20 mouse cellular contexts compared by ENCODE assay signal in genomic region chr13:112442867-112443529, GRCm38 (mm10). TPM values are rescaled to one million over a fixed set of nuclear protein-coding genes. Genes with fewer than 3 reads are reported as not detected.
DNase-seq lines count a peak whose midpoint lies in the region; ATAC-seq and TF ChIP-seq lines count a peak whose summit lies in the region.
"Had no signal": no experiment of that assay in that cellular context is flagged by ENCODE, and none has a peak within 500 bp of the region (broad histone marks: within the 10 kb centered on the region; RNA-seq: fewer than 3 reads in every experiment).

No protein-coding gene starts in this region.

- peak; percentile 30; the same call in 1 of the 2 replicates for ATAC-seq in common myeloid progenitor, adult 5-6 weeks (replicated peaks; ENCODE audit: low read depth, poor library complexity, severe bottlenecking)
- ATAC-seq in forebrain, embryonic 11.5 days (replicated peaks; ENCODE audit: low FRiP score): no peak
- ATAC-seq in hindbrain, embryonic 11.5 days (ENCODE audit: low FRiP score): no peak
- ATAC-seq: activated CD4-positive, CD25-positive, alpha-beta regulatory T cell, adult 4 months; forebrain, embryonic 15.5 days; intestine, embryonic 15.5 days had no signal

- H3K79me2 ChIP-seq in C2C12 (ENCODE audit: control insufficient read depth, insufficient read depth) (no peaks in the 10 kb centered on the region), macrophage (ENCODE audit: inconsistent target) (no peaks in the 10 kb centered on the region)

- no peaks in the 10 kb centered on the region for H3K27me3 ChIP-seq in C2C12 (ENCODE audit: control insufficient read depth, insufficient read depth, insufficient read length)
- no peaks in the 10 kb centered on the region for H3K27me3 ChIP-seq in forebrain, embryonic 11.5 days (ENCODE audit: control insufficient read depth, insufficient read depth, low read length)
- H3K27me3 ChIP-seq in forebrain, embryonic 10.5 days (ENCODE audit: poor library complexity, severe bottlenecking): no peaks in the 10 kb centered on the region
- no peaks in the 10 kb centered on the region for H3K27me3 ChIP-seq in hindbrain, embryonic 11.5 days (ENCODE audit: control insufficient read depth, insufficient read depth, low read length)
- H3K27me3 ChIP-seq: embryonic facial prominence, embryonic 15.5 days; forebrain, embryonic 15.5 days; hindbrain, embryonic 12.5 days; intestine, embryonic 15.5 days had no signal

- H3K4me2 ChIP-seq in forebrain, embryonic 11.5 days (ENCODE audit: low read depth, low read length, severe bottlenecking): no peak overlapping the region
- no peak overlapping the region for H3K4me2 ChIP-seq in hindbrain, embryonic 11.5 days (replicated peaks; ENCODE audit: low read depth, low read length)
- H3K4me2 ChIP-seq: embryonic facial prominence, embryonic 15.5 days; forebrain, embryonic 15.5 days; hindbrain, embryonic 12.5 days; intestine, embryonic 15.5 days had no signal

- no peaks in the 10 kb centered on the region; the same call in 1 of the 2 replicates for H3K4me1 ChIP-seq in forebrain, embryonic 11.5 days (replicated peaks; ENCODE audit: control insufficient read depth, insufficient read depth, low read length)
- peaks cover 21% of the 10 kb centered on the region for H3K4me1 ChIP-seq in forebrain, embryonic 10.5 days
- peaks cover 7% of the 10 kb centered on the region for H3K4me1 ChIP-seq in hindbrain, embryonic 11.5 days (replicated peaks; ENCODE audit: control insufficient read depth, insufficient read depth, low read length)

- no peaks in the 10 kb centered on the region for H3K9me3 ChIP-seq in forebrain, embryonic 11.5 days (ENCODE audit: control insufficient read depth, low read length)
- no peaks in the 10 kb centered on the region for H3K9me3 ChIP-seq in forebrain, embryonic 10.5 days
- no peaks in the 10 kb centered on the region for H3K9me3 ChIP-seq in hindbrain, embryonic 11.5 days (ENCODE audit: control insufficient read depth, low read length)
- H3K9me3 ChIP-seq: embryonic facial prominence, embryonic 15.5 days; forebrain, embryonic 15.5 days; hindbrain, embryonic 12.5 days; intestine, embryonic 15.5 days had no signal

- peak overlapping the region; percentile 98 for H3K27ac ChIP-seq in macrophage
- H3K27ac ChIP-seq in forebrain, embryonic 11.5 days (ENCODE audit: low read depth, low read length): no peak overlapping the region
- H3K27ac ChIP-seq in forebrain, embryonic 10.5 days: no peak overlapping the region
- H3K27ac ChIP-seq in hindbrain, embryonic 11.5 days (ENCODE audit: low read depth, low read length): no peak overlapping the region
- H3K27ac ChIP-seq: embryonic facial prominence, embryonic 15.5 days; forebrain, embryonic 15.5 days; gastrocnemius, adult 2 months; hindbrain, embryonic 12.5 days; intestine, embryonic 15.5 days; layer of hippocampus, adult 2 months; stomach, postnatal 0 days had no signal

- no peak for TF ChIP-seq CTCF in C2C12 (IDR thresholded peaks at IDR 0.05; ENCODE audit: control insufficient read depth, insufficient read depth, insufficient read length)

- WGBS in macrophage (ENCODE audit: missing documents): 28% methylated on average over 7 of the region's 7 CpGs
- WGBS in forebrain, embryonic 11.5 days: 87% methylated on average over 7 of the region's 7 CpGs
- WGBS in forebrain, embryonic 10.5 days: 92% methylated on average over 7 of the region's 7 CpGs
- WGBS in hindbrain, embryonic 11.5 days: 92% methylated on average over 7 of the region's 7 CpGs

- H3K36me3 ChIP-seq in C2C12 (ENCODE audit: control insufficient read depth, insufficient read depth): no peaks in the 10 kb centered on the region
- H3K36me3 ChIP-seq in macrophage (ENCODE audit: inconsistent target): no peaks in the 10 kb centered on the region
- H3K36me3 ChIP-seq in forebrain, embryonic 11.5 days (ENCODE audit: control insufficient read depth, insufficient read depth, low read length): no peaks in the 10 kb centered on the region
- no peaks in the 10 kb centered on the region for H3K36me3 ChIP-seq in forebrain, embryonic 10.5 days (replicated peaks)
- H3K36me3 ChIP-seq in hindbrain, embryonic 11.5 days (ENCODE audit: control insufficient read depth, insufficient read depth, low read length): no peaks in the 10 kb centered on the region
- H3K36me3 ChIP-seq: embryonic facial prominence, embryonic 15.5 days; forebrain, embryonic 15.5 days; hindbrain, embryonic 12.5 days; intestine, embryonic 15.5 days had no signal

- H3K4me3 ChIP-seq in C2C12 (ENCODE audit: insufficient read depth, poor library complexity, severe bottlenecking): no peak overlapping the region
- H3K4me3 ChIP-seq in macrophage (ENCODE audit: inconsistent target): no peak overlapping the region
- no peak overlapping the region for H3K4me3 ChIP-seq in forebrain, embryonic 11.5 days (ENCODE audit: low read depth, low read length)
- no peak overlapping the region for H3K4me3 ChIP-seq in forebrain, embryonic 10.5 days
- H3K4me3 ChIP-seq in hindbrain, embryonic 11.5 days (ENCODE audit: low read depth, low read length): no peak overlapping the region
- H3K4me3 ChIP-seq: embryonic facial prominence, embryonic 15.5 days; forebrain, embryonic 15.5 days; gastrocnemius, adult 2 months; hindbrain, embryonic 12.5 days; intestine, embryonic 15.5 days; layer of hippocampus, adult 2 months had no signal

- H3K79me3 ChIP-seq in C2C12 (ENCODE audit: low read depth): no peaks in the 10 kb centered on the region

- no peak overlapping the region for H3ac ChIP-seq in C2C12 (ENCODE audit: control insufficient read depth, insufficient read length, low read depth)

- no peak overlapping the region for H3K9ac ChIP-seq in forebrain, embryonic 11.5 days (ENCODE audit: low read length)
- H3K9ac ChIP-seq in hindbrain, embryonic 11.5 days (ENCODE audit: low read depth, low read length): no peak overlapping the region
- H3K9ac ChIP-seq: embryonic facial prominence, embryonic 15.5 days; forebrain, embryonic 15.5 days; hindbrain, embryonic 12.5 days; intestine, embryonic 15.5 days had no signal

- DNase-seq in 3T3-L1 (ENCODE audit: low read depth, low spot score): peak; percentile 71
- DNase-seq in forebrain, embryonic 11.5 days (ENCODE audit: low spot score): no peak
- DNase-seq in forebrain, embryonic 10.5 days (ENCODE audit: extremely low spot score, low spot score): no peak
- DNase-seq in hindbrain, embryonic 11.5 days (ENCODE audit: low spot score): no peak
- DNase-seq: adrenal gland, postnatal 25 days; cerebellum, adult 9-11 months; embryo, embryonic 11 days; gastrocnemius, adult 2 months; midbrain, embryonic 14.5 days; thymus, postnatal 14 days had no signal

TF ChIP-seq in C2C12, 6 proteins besides CTCF, POLR2A, EP300 and RAD21:
- peak; percentile 38 for TF ChIP-seq MAX (IDR thresholded peaks at IDR 0.05)
- peak; percentile 8 for TF ChIP-seq CEBPB (IDR thresholded peaks at IDR 0.05; ENCODE audit: low read depth)
- no peak for TF ChIP-seq FOSL1 (IDR thresholded peaks at IDR 0.05; ENCODE audit: insufficient read depth, low read length, poor library complexity, severe bottlenecking)

RNA-seq across cellular contexts. Expression of gene Il6st, which starts 20.9 kb away (rescaled TPM):
- polyA plus RNA-seq in C2C12 (2012; fragmentation: generic; extraction: Trizol) (17.3 TPM), macrophage (2018) (46.9 to 79.6 TPM (median 56.2 TPM) in 3 replicates)
- total RNA-seq in common myeloid progenitor, adult 5-6 weeks (2017): 28.8 and 35.2 TPM in 2 replicates
- total RNA-seq in macrophage (2018; cell fraction: chromatin; rRNA removed): 100 to 1,000 TPM in 14 of 26 experiments, 10 to 100 TPM in 12; 29.1 to 243 (median 108) TPM
- total RNA-seq in macrophage (2018; cell fraction: cytosol; rRNA removed): 100 to 1,000 TPM in 6 of 26 experiments, 10 to 100 TPM in 20; 31.2 to 143 (median 63.6) TPM
- 100 to 1,000 TPM in 17 of 26 experiments, 10 to 100 TPM in 9; 64.8 to 221 (median 131) TPM for total RNA-seq in macrophage (2018; cell fraction: nucleus; rRNA removed)
- polyA plus RNA-seq in forebrain, embryonic 11.5 days (2014; fragmentation: Nextera tagmentation; extraction: Ambion mirVana): 28.6 and 32.0 TPM in 2 replicates
- polyA plus RNA-seq in forebrain, embryonic 10.5 days (2016; fragmentation: Nextera tagmentation; extraction: Ambion mirVana): 20.1 and 20.4 TPM in 2 replicates
- 27.0 and 28.4 TPM in 2 replicates for polyA plus RNA-seq in hindbrain, embryonic 11.5 days (2014; fragmentation: Nextera tagmentation; extraction: Ambion mirVana)
